Mouse (Mus musculus) retina, adult 2 months (tissue): ENCODE results near the gene Asb16.

Source experiments
- DNase-seq: peaks from one replicate; pipeline ENCODE4 v3.0.0-alpha.2; 2012; ENCODE audit warnings: low read depth, low spot score

The Asb16 gene

GRCm38 (mm10) chr11:102309821-102310617 is 41.5 kb downstream of the Asb16 start:
- no peak for DNase-seq

GRCm38 (mm10) chr11:102310768-102311695 is 42.5 kb downstream of the Asb16 start:
- no peak for DNase-seq

GRCm38 (mm10) chr11:102311966-102312365 is 43.4 kb downstream of the Asb16 start:
- DNase-seq = no peak

GRCm38 (mm10) chr11:102312586-102312985 is 44.0 kb downstream of the Asb16 start:
- DNase-seq = no peak

- DNase-seq = no peak
Measured at GRCm38 (mm10) chr11:102314321-102314720, 45.8 kb downstream of the Asb16 start.

GRCm38 (mm10) chr11:102315690-102316571 is 47.4 kb downstream of the Asb16 start:
- no peak for DNase-seq

- DNase-seq = peak; percentile 65
Measured at GRCm38 (mm10) chr11:102316572-102317297, 48.2 kb downstream of the Asb16 start.

GRCm38 (mm10) chr11:102317298-102317900 is 48.9 kb downstream of the Asb16 start:
- no peak for DNase-seq

- DNase-seq = peak; percentile 47
Measured at GRCm38 (mm10) chr11:102317901-102318575, 49.5 kb downstream of the Asb16 start.

GRCm38 (mm10) chr11:102318576-102319409 is 50.2 kb downstream of the Asb16 start:
- peak; percentile 42 for DNase-seq

GRCm38 (mm10) chr11:102319410-102319792 is 50.9 kb downstream of the Asb16 start, which contains the start of gene Ubtf:
Gene Ubtf, minus strand, starts transcription at chr11:102319742.
- DNase-seq = peak; percentile 69

GRCm38 (mm10) chr11:102319941-102320685 is 51.6 kb downstream of the Asb16 start:
- peak; percentile 61 for DNase-seq

GRCm38 (mm10) chr11:102320686-102321005 is 52.1 kb downstream of the Asb16 start:
- DNase-seq = no peak

- DNase-seq = no peak
Measured at GRCm38 (mm10) chr11:102321931-102322330, 53.4 kb downstream of the Asb16 start.

- no peak for DNase-seq
Measured at GRCm38 (mm10) chr11:102323516-102323915, 55.0 kb downstream of the Asb16 start.

GRCm38 (mm10) chr11:102327250-102327649 is 58.7 kb downstream of the Asb16 start:
- no peak for DNase-seq

- DNase-seq = no peak
Measured at GRCm38 (mm10) chr11:102327839-102328238, 59.3 kb downstream of the Asb16 start.
